Mouse (Mus musculus) cerebellum, adult (tissue): ENCODE data around the gene Zc3h18.
A peak's percentile ranks its signal among the peaks of the same experiment; 100 is the strongest.

Experiments
- ATAC-seq: cut with Nextera tagmentation; 2 replicates; pipeline ENCODE4 v1.9.2; 2017; ENCODE audit warnings: mild to moderate bottlenecking, moderate library complexity, mixed read lengths; ENCODE audit not compliant: insufficient number of reproducible peaks, low FRiP score, low TSS enrichment

Gene Zc3h18

GRCm38 (mm10) chr8:122383039-122383438, 6.6 kb downstream of the Zc3h18 start:
- ATAC-seq = no peak

- no peak for ATAC-seq
These were observed 12.9 kb downstream of the Zc3h18 start for GRCm38 (mm10) chr8:122389357-122389756.

DNA sequence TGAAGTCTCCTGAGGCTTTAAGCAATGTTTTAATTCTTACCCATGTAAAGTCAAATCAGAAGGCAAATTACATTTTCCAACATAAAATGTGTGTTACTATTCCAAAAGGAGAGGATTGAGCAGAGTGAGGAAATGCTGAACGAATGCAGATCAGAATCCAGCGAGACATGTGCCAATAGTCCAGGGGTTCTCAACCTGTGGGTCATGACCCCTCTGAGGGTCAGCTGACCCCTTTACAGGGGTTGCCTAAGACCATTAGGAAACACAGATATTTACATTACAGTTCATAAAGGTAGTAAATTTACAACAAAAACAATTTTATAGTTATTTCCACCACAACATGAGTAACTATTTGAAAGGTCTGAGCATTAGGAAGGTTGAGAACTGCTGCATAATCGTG, 14.3 kb downstream of the Zc3h18 start:
- no peak for ATAC-seq

GRCm38 (mm10) chr8:122393717-122394116, 17.3 kb downstream of the Zc3h18 start:
- no peak for ATAC-seq

DNA sequence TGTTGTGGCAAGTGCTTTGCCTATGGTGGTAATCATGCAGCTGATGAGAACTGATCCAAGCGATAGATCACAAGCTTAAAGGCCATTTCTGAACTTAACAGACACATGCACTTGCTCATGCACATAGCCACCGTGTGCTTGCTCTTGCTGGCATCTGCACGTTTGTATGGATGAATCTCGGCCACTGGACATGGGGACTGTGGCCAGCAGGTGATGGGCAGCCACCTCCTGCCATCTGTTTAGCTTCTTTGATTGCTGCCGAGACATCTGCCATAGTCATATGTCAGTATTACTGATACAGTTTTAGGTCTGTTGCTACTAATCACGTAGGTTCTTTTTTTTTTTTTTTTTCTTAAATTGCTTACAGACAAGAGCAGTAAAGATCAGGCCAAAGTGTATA, 18.9 kb downstream of the Zc3h18 start:
- peak; percentile 66; the same call in 1 of the 2 replicates for ATAC-seq

- ATAC-seq = no peak
These were observed 21.8 kb downstream of the Zc3h18 start for GRCm38 (mm10) chr8:122398186-122398585.

GRCm38 (mm10) chr8:122405146-122405805, 28.9 kb downstream of the Zc3h18 start:
- no peak for ATAC-seq

DNA sequence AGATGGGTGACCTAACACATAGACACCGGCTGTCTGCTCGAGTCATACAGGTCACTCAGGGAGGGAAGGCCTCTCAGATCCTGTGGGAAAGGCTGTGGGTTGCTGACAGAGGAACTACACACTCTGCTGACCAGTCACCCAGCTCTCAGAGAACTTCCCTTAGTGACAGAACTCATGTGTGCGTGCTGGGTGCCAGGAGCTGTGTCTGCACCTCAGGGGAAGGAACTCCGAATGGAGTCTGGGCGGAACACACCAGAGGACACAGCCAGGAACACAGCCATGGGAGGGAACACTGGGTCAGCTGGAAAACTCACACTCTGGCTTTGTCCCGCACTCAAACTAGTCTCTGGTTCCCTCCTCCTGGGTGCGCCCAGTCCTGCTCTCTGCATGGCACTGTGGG, 31.3 kb downstream of the Zc3h18 start:
- no peak for ATAC-seq

- ATAC-seq = no peak
These were observed 37.9 kb downstream of the Zc3h18 start for GRCm38 (mm10) chr8:122414311-122414710.

DNA sequence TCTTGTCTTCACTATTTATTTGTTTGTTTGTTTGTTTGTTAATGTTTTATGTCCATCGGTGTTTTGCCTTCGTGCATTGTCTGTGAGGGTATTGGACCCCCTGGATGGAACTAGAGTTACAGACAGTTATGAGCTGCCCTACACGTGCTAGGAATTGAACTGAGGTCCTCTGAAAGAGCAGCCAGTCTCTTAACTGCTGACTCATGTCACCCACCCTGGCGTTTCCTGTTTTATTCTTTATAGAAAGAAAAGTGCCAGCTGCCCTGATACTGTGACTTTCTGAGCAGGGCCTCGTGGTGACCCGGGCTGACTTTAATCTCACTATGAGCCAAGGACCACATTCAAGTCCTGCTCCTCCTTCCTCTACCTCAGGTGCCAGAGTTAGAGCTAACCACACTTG, 39.1 kb downstream of the Zc3h18 start:
- ATAC-seq = no peak

GRCm38 (mm10) chr8:122419881-122420555, 43.6 kb downstream of the Zc3h18 start:
- no peak for ATAC-seq

GRCm38 (mm10) chr8:122421376-122422070, 45.1 kb downstream of the Zc3h18 start, which contains the start of gene Il17c:
Il17c (plus strand) TSS chr8:122422020.
- ATAC-seq = no peak

DNA sequence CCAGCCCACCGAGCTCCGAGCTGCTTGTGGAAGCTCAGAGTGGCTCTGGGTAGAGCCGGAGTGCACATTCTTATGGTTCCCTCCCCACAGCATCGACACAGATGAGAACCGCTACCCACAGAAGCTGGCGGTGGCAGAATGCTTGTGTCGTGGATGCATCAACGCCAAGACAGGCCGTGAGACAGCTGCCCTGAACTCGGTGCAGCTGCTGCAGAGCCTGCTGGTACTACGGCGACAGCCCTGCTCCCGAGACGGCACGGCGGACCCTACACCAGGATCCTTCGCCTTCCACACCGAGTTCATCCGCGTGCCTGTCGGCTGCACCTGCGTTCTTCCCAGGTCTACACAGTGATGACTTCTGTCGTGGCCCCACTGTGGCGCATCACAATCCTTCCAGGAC, 46.8 kb downstream of the Zc3h18 start:
- ATAC-seq = no peak

GRCm38 (mm10) chr8:122423659-122424058, 47.2 kb downstream of the Zc3h18 start:
- no peak for ATAC-seq

DNA sequence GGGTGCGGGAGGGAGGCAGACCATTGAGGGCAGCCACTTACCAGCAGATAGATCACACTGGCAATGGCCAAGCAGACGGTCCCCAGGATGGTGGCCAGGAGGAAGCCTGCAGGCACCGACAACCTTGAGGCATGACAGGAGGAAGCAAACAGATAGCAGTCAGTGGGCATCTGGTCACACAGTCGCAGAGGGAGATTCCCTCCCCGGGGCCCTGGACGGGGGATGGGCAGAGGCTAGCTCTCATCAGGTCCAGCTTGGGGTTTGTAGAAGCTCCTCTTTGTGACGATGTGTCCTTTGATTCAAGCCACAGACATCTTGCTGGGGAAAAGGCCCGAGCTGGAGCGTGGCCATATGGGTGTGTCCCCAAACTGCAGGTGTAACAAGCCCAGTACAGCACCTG, 49.7 kb downstream of the Zc3h18 start:
- ATAC-seq = no peak

GRCm38 (mm10) chr8:122427607-122428006, 51.2 kb downstream of the Zc3h18 start:
- ATAC-seq = no peak

DNA sequence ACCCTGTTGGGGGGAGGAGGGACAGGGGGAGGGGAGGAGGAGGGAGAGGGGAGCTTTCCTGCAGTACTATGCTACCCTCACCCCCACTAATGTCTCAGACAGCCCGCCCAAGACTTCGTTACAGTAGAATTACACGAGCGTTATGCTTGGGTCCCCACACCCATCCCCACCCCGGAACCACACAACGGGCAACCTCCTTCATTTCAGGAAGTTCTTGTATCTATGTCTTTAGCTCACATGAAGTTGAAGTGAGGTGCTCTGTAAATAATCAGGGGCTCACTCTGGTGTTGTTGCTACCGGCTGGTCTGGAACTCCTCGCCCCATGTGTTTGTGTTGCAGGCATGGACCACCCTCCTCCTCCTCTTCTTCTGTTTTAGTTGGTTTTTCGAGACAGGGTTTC, 51.8 kb downstream of the Zc3h18 start:
- ATAC-seq = no peak

DNA sequence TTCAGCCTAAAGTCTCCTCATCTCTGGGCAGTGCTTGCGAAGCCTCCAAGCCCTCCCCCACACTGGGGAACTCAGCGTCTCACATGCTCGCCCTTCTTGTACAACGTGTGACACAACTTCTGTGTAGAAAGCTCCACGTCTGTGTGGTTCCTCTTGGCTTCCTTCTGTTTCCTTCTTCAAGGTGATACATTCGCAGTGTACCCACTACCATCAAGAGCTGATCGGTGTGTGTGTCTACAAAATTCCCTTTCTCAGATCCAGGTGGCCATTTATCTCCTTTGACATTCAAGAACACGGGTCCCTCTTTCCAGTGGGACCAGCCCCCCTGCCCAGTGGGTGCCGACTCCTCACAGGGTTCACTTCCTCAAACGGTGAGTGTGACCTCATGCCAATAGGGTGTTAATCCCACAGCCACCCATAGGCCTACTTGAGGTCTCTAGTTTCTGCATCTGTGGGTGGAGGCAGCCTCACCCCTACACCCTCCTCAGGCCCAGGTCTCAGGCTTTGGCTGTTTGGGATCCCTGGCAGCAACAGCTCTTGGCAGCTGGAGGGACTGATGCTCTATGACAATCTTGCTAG, 53.7 kb downstream of the Zc3h18 start:
- ATAC-seq = no peak

DNA sequence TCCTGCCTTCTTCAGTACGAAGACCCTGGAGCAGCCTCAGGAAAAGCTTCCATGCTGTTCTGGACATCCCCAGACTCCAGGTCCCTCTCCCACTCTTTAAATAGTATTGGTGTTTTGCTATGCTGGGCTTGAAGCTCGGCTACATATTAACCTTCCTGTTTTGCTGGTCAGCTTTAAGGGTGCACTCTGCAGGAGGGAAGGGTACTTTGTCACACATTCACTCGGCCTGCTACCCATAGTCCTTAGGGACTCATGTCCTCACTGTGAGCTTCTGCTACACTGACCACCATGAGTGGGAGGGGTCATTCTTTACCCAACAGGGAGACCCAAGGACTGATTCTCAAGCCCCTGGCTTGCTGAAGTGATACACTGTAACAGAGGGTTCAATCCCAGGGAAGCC, 54.2 kb downstream of the Zc3h18 start:
- ATAC-seq = no peak

GRCm38 (mm10) chr8:122431694-122432442, 55.5 kb downstream of the Zc3h18 start:
- no peak for ATAC-seq
